Mouse (Mus musculus) frontal cortex, postnatal 10 days (tissue): ENCODE data around the gene Ap2s1.
"Not testable (repeated sequence)": the region's sequence is repeated elsewhere in the genome, so short reads cannot be mapped to it uniquely, and the experiment has no call there.

Experiments used
- DNase-seq, 2 experiments: peaks; one replicate each; pipeline ENCODE4 v3.0.0; 2022; ENCODE audit warnings: low spot score in 2 of 2, mixed read lengths in 1 of 2

Gene Ap2s1

GRCm38 (mm10) chr7:16738073-16738696 lies at the start of gene Ap2s1:
TSS of gene Ap2s1 (plus strand) at chr7:16738410.
- peak; percentile 96 to 97 for DNase-seq

- no peak for DNase-seq
These were observed 49.0 kb upstream of the Ap2s1 start for GRCm38 (mm10) chr7:16689196-16689595.

GRCm38 (mm10) chr7:16695025-16695424 lies 43.2 kb upstream of the Ap2s1 start:
- peak in 1 of 2 experiments; percentile 28 for DNase-seq

- no peak for DNase-seq
These were observed 39.2 kb upstream of the Ap2s1 start for GRCm38 (mm10) chr7:16699042-16699441.

- DNase-seq, result no peak
These were observed 37.6 kb upstream of the Ap2s1 start for GRCm38 (mm10) chr7:16700583-16700982.

GRCm38 (mm10) chr7:16706385-16706784 lies 31.8 kb upstream of the Ap2s1 start:
- peak in 1 of 2 experiments; percentile 42 for DNase-seq

- no peak for DNase-seq
These were observed 30.0 kb upstream of the Ap2s1 start for GRCm38 (mm10) chr7:16708244-16708643.

- no peak for DNase-seq
These were observed 27.6 kb upstream of the Ap2s1 start for GRCm38 (mm10) chr7:16710604-16711003.

GRCm38 (mm10) chr7:16712633-16713415 lies 25.4 kb upstream of the Ap2s1 start:
- no peak for DNase-seq

GRCm38 (mm10) chr7:16716456-16717152 lies 21.6 kb upstream of the Ap2s1 start:
- not testable (repeated sequence) for DNase-seq

GRCm38 (mm10) chr7:16721629-16722028 lies 16.6 kb upstream of the Ap2s1 start, which contains the start of gene Ceacam9:
TSS of gene Ceacam9 (plus strand) at chr7:16721929.
- no peak for DNase-seq

- DNase-seq, result not testable (repeated sequence)
These were observed 15.7 kb upstream of the Ap2s1 start for GRCm38 (mm10) chr7:16722490-16722889.

- DNase-seq, result peak in 1 of 2 experiments; percentile 69
These were observed 9.4 kb upstream of the Ap2s1 start for GRCm38 (mm10) chr7:16728596-16729348.

- DNase-seq, result not testable (repeated sequence)
These were observed 8.6 kb upstream of the Ap2s1 start for GRCm38 (mm10) chr7:16729563-16729962.

- no peak for DNase-seq
These were observed 7.4 kb upstream of the Ap2s1 start for GRCm38 (mm10) chr7:16730791-16731190.

GRCm38 (mm10) chr7:16731893-16732422 lies 6.3 kb upstream of the Ap2s1 start:
- DNase-seq, result no peak

GRCm38 (mm10) chr7:16737606-16738072 lies 571 bp upstream of the Ap2s1 start:
- no peak for DNase-seq

- no peak for DNase-seq
These were observed 920 bp downstream of the Ap2s1 start for GRCm38 (mm10) chr7:16739056-16739604.

- DNase-seq, result no peak
These were observed 7.2 kb downstream of the Ap2s1 start for GRCm38 (mm10) chr7:16745373-16745772.

- no peak for DNase-seq
These were observed 7.9 kb downstream of the Ap2s1 start for GRCm38 (mm10) chr7:16746093-16746492.

- no peak for DNase-seq
These were observed 9.4 kb downstream of the Ap2s1 start for GRCm38 (mm10) chr7:16747656-16748055.
